Mouse (Mus musculus) ES-E14 (cell line): ENCODE results near the gene Gm49486. TPM values are rescaled to one million over a fixed set of nuclear protein-coding genes. Genes with fewer than 3 reads are reported as not detected.

Experiments
- DNase-seq: peaks from one replicate; pipeline ENCODE4 v3.0.0-alpha.2; 2013; ENCODE audit warnings: low read depth, low spot score
- H3K27ac ChIP-seq: 2 replicates; pipeline ENCODE4 v1.5.1; 2012; ENCODE audit warnings: low read depth, mild to moderate bottlenecking, low read length, moderate library complexity, mixed read lengths; ENCODE audit not compliant: poor library complexity, insufficient read depth, severe bottlenecking
- H3K36me3 ChIP-seq: 2 replicates; pipeline ENCODE4 v1.6.1; 2012; ENCODE audit warnings: mild to moderate bottlenecking, low read length, moderate library complexity, mixed read lengths; ENCODE audit not compliant: control insufficient read depth, poor library complexity, insufficient read depth, severe bottlenecking
- H3K4me1 ChIP-seq, 2 experiments: fragments of 150-350 bp in 1 of 2; sonication (generic) in 1 of 2; 2 replicates each; pipeline ENCODE4 v1.6.1; 2012; ENCODE audit warnings: low read length in 2 of 2, mild to moderate bottlenecking in 1 of 2, mixed read lengths in 1 of 2; ENCODE audit not compliant: control insufficient read depth in 2 of 2, insufficient read depth in 2 of 2, poor library complexity in 1 of 2
- H3K4me3 ChIP-seq, 2 experiments: fragments of 150-350 bp in 1 of 2; sonication (generic) in 1 of 2; 2 replicates each; pipeline ENCODE4 v1.5.1; 2012; ENCODE audit warnings: low read length in 2 of 2, low read depth in 1 of 2, mild to moderate bottlenecking in 1 of 2, mixed read lengths in 1 of 2; ENCODE audit not compliant: insufficient read depth in 1 of 2, poor library complexity in 1 of 2, severe bottlenecking in 1 of 2
- H3K9ac ChIP-seq: 2 replicates; pipeline ENCODE4 v1.6.1; 2012; ENCODE audit warnings: low read depth, mild to moderate bottlenecking, low read length, mixed read lengths; ENCODE audit not compliant: poor library complexity, insufficient read depth, severe bottlenecking
- H3K9me3 ChIP-seq: fragments of 150-350 bp; sonication (generic); 2 replicates; pipeline ENCODE4 v1.6.1; 2012; ENCODE audit warnings: low read depth, mild to moderate bottlenecking, low read length; ENCODE audit not compliant: control insufficient read depth, insufficient read depth
- CHD2 ChIP-seq: IDR thresholded peaks from 2 replicates; pipeline ENCODE4 v1.6.1; 2014; ENCODE audit warnings: mild to moderate bottlenecking, low read depth, low read length, inconsistent platforms
- HCFC1 ChIP-seq: IDR thresholded peaks from 2 replicates; pipeline ENCODE4 v1.6.1; 2012; ENCODE audit warnings: low read length, inconsistent platforms, borderline replicate concordance; ENCODE audit not compliant: insufficient read depth
- MAFK ChIP-seq: IDR thresholded peaks from 2 replicates; pipeline ENCODE4 v1.6.1; 2014; ENCODE audit warnings: mild to moderate bottlenecking, low read depth, low read length, inconsistent platforms; ENCODE audit not compliant: insufficient read depth
- ZC3H11A ChIP-seq: IDR thresholded peaks from 2 replicates; pipeline ENCODE4 v1.6.1; 2012; ENCODE audit warnings: low read depth, mild to moderate bottlenecking, inconsistent platforms, low read length, borderline replicate concordance
- ZNF384 ChIP-seq: IDR thresholded peaks from 2 replicates; pipeline ENCODE4 v1.6.1; 2012; ENCODE audit warnings: low read depth, low read length, inconsistent platforms
- in situ Hi-C, 2 experiments: fragments of 600-800 bp; cut with MboI; formaldehyde crosslinking; loops; one replicate each; pipeline ENCODE4 v1.15.1; 2025; ENCODE audit warnings: low sequenced_read_pairs in 2 of 2, inconsistent platforms in 1 of 2; ENCODE audit not compliant: unreplicated experiment in 2 of 2
- total RNA-seq: library from RNA; depleted of rRNA; stranded (reverse); fragments of 300-350 nt; gene quantifications from 2 replicates; pipeline ENCODE4 v1.2.3, GENCODE M21; 2012

Gene Gm49486
- total RNA-seq, 1 experiment: 0.36 TPM

- Histone ChIP-seq H3K9ac (no peak overlapping the region), H3K4me3 (no peak overlapping the region)
These were observed 22.0 kb downstream of the Gm49486 start for GRCm38 (mm10) chr15:79251168-79251567.

GRCm38 (mm10) chr15:79251781-79252491 lies 22.7 kb downstream of the Gm49486 start:
- Histone ChIP-seq H3K27ac (no peak overlapping the region), H3K9me3 (no peaks in the 10 kb centered on the region), H3K36me3 (peaks cover 13% of the 10 kb centered on the region; the same call in 1 of the 2 replicates), H3K4me3 (peak overlapping the region; percentile 55 to 69), H3K9ac (peak overlapping the region; percentile 54; the same call in 1 of the 2 replicates), H3K4me1 (peaks cover 0 to 8% of the 10 kb centered on the region in 2 experiments; a peak in 1 of 4 replicates)
- TF ChIP-seq ZC3H11A (no peak), ZNF384 (no peak), MAFK (no peak), HCFC1 (no peak), CHD2 (no peak)
- in situ Hi-C loops: no loop called here
- DNase-seq: no peak

More at GRCm38 (mm10) chr15:79251168-79251567, 22.0 kb downstream of the Gm49486 start:
- Histone ChIP-seq H3K4me1 (peaks cover 0 to 8% of the 10 kb centered on the region in 2 experiments; a peak in 1 of 4 replicates), H3K9me3 (no peaks in the 10 kb centered on the region), H3K36me3 (peaks cover 17% of the 10 kb centered on the region), H3K27ac (no peak overlapping the region)
- no peak for DNase-seq
- TF ChIP-seq HCFC1 (no peak), MAFK (no peak)
- in situ Hi-C loops: no loop called here

- DNase-seq: no peak
- in situ Hi-C loops: no loop called here
These were observed 23.4 kb downstream of the Gm49486 start for GRCm38 (mm10) chr15:79252580-79252979.

GRCm38 (mm10) chr15:79254661-79255060 lies 25.5 kb downstream of the Gm49486 start, which contains the start of gene Slc16a8:
TSS of gene Slc16a8 (minus strand) at chr15:79254761.
- no peak within 1 kb of the TSS for H3K9ac ChIP-seq
- H3K27ac ChIP-seq: no peak within 1 kb of the TSS
- TF ChIP-seq ZNF384: no peak
- TF ChIP-seq HCFC1: no peak
- TF ChIP-seq MAFK: no peak
- TF ChIP-seq ZC3H11A: no peak
- no peak for TF ChIP-seq CHD2
- H3K9me3 ChIP-seq: no peaks in the 10 kb centered on the region
- H3K36me3 ChIP-seq: no peaks in the 10 kb centered on the region
- H3K4me1 ChIP-seq: peaks cover 0 to 8% of the 10 kb centered on the region in 2 experiments; a peak in 1 of 4 replicates
- in situ Hi-C loops: no loop called here
- no peak within 1 kb of the TSS for H3K4me3 ChIP-seq
- no peak for DNase-seq

More at GRCm38 (mm10) chr15:79252580-79252979, 23.4 kb downstream of the Gm49486 start:
- Histone ChIP-seq H3K9me3 (no peaks in the 10 kb centered on the region), H3K4me3 (peak overlapping the region; percentile 55 to 69; a peak in 3 of 4 replicates), H3K4me1 (peaks cover 0 to 8% of the 10 kb centered on the region in 2 experiments; a peak in 1 of 4 replicates), H3K9ac (peak overlapping the region; percentile 54; the same call in 1 of the 2 replicates), H3K36me3 (peaks cover 9% of the 10 kb centered on the region; the same call in 1 of the 2 replicates), H3K27ac (no peak overlapping the region)
- TF ChIP-seq MAFK: no peak
- TF ChIP-seq ZC3H11A: no peak
- TF ChIP-seq ZNF384: no peak
- no peak for TF ChIP-seq CHD2
- no peak for TF ChIP-seq HCFC1
